Mouse (Mus musculus): Measurements from ENCODE around the gene Chn2. TPM values are rescaled to one million over a fixed set of nuclear protein-coding genes. Genes with fewer than 3 reads are reported as not detected.

Gene Chn2
- polyA plus RNA-seq, 1 experiment from 2014 or later, result 17.1 TPM

DNA sequence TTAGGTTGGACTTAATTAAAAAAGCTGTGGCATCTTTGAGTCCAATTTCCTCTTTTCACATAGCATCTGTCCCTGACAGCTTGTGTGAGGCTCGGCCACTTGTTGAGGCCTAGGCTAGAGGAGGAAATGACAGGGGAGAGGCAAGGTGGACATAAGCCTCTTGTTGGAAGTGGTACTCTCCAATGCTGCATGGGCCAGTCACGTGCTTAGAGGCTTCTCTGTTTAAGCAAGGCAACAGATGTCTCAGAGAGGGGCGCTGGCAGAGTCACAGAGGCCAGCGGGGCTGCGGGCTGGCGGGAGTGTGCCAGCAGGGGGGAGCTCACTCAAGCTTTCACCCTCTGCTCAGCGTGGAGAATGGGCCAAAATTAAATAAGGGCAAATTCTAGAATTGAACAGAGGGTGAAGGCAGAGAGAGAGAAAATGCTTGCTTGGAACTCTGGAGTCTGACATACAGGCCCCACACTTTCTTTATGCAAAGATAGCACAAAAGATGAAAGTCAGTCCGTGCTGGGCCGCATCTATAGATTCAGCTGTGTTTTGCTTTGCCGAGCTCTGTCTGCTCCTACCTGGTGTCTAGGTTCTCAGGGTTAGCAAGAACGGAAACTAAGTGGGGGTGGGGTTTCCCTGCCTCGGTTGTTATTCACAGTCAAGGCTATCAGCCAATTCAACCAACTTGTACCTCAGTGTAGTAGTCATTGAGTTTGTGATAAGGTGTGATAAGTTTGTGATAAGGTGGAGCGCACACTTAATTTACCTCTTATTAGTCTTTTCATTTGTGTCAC, 80.7 kb downstream of the Chn2 start:
- 45% methylated on average over 13 of the region's 13 CpGs for WGBS
- no peaks in the 10 kb centered on the region for H3K9me3 ChIP-seq (ENCODE audit: low read length)

DNA sequence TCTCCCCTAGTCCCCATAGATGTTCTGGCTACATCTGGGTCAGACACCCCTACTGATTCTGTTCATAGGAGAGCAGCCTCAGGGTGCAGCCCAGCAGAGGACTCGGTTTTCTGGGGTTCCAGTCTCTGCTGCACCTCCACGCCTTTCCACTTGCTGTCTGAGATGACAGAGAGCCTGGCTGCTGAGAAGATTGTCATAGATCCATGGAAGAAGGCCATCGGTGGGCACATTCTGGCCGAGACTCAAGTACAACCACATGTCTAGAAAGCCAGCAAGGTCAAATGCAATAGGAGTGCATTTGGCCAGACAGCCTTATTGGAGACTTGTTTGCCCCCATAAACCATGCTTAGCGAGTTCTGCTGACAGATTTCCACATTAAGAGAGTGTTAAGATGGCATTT, 81.5 kb downstream of the Chn2 start:
- Histone ChIP-seq H3K27me3 (ENCODE audit: insufficient read depth, low read length) (no peaks in the 10 kb centered on the region), H3K9ac (replicated peaks; ENCODE audit: low read length) (no peak overlapping the region), H3K4me1 (ENCODE audit: insufficient read depth, low read length) (no peaks in the 10 kb centered on the region), H3K27ac (ENCODE audit: low read length) (no peak overlapping the region), H3K4me3 (ENCODE audit: low read length) (no peak overlapping the region), H3K9me3 (ENCODE audit: low read length) (no peaks in the 10 kb centered on the region), H3K36me3 (ENCODE audit: insufficient read depth, low read length) (no peaks in the 10 kb centered on the region), H3K4me2 (replicated peaks; ENCODE audit: low read depth, low read length) (no peak overlapping the region)
- 85% methylated on average over 5 of the region's 5 CpGs for WGBS
- ATAC-seq (ENCODE audit: low FRiP score, low TSS enrichment), result no peak

More for the DNA sequence above, 80.7 kb downstream of the Chn2 start:
- no peak overlapping the region for H3K4me3 ChIP-seq (ENCODE audit: low read length)
- no peaks in the 10 kb centered on the region for H3K27me3 ChIP-seq (ENCODE audit: insufficient read depth, low read length)
- H3K36me3 ChIP-seq (ENCODE audit: insufficient read depth, low read length), result no peaks in the 10 kb centered on the region
- no peak overlapping the region for H3K27ac ChIP-seq (ENCODE audit: low read length)
- no peak for ATAC-seq (ENCODE audit: low FRiP score, low TSS enrichment)
- H3K9ac ChIP-seq (replicated peaks; ENCODE audit: low read length), result no peak overlapping the region
- no peak overlapping the region for H3K4me2 ChIP-seq (replicated peaks; ENCODE audit: low read depth, low read length)
- H3K4me1 ChIP-seq (ENCODE audit: insufficient read depth, low read length), result no peaks in the 10 kb centered on the region

DNA sequence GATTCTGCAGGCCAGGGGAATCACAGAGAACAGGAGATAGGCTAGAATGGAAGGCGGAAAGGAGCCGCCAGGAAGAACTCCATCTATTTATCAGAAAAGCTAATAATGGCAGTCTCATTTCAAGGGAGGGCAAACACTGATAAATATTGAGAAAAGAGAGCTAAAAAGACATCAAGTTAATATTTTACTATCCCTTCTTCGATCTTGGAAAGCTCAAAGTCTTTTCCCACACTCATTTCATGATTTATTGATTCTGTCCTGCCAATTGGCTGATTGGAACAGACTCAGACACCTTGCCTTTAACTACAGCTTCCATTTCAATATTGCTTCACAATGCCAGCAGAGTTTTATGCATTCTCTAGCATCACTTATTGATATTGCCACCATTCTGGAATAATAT, 85.2 kb downstream of the Chn2 start:
- WGBS, result 85% methylated on average over 3 of the region's 3 CpGs
- Histone ChIP-seq H3K4me3 (ENCODE audit: low read length) (no peak overlapping the region), H3K27ac (ENCODE audit: low read length) (no peak overlapping the region), H3K9ac (replicated peaks; ENCODE audit: low read length) (no peak overlapping the region), H3K4me2 (replicated peaks; ENCODE audit: low read depth, low read length) (no peak overlapping the region), H3K9me3 (ENCODE audit: low read length) (no peaks in the 10 kb centered on the region), H3K36me3 (ENCODE audit: insufficient read depth, low read length) (no peaks in the 10 kb centered on the region), H3K4me1 (ENCODE audit: insufficient read depth, low read length) (no peaks in the 10 kb centered on the region), H3K27me3 (ENCODE audit: insufficient read depth, low read length) (no peaks in the 10 kb centered on the region)
- no peak for ATAC-seq (ENCODE audit: low FRiP score, low TSS enrichment)

DNA sequence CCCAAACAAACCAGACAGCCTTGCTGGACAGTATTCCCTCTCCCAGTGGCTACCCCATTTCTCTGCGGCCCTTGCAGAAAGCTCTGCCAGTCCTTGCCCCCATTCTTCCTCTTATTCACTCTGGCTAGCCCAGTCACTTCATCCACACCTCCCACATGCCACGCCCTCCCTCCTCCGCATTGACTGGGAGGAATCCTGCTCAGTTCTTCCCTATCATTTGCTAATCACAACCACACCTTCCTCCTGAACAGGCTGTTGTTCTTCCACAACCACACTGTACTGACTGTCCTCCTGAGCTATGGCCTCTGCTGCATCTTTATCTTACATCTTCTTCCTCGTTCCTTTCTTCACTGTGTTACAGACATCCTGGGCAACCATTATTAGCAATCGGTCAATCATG, 86.2 kb downstream of the Chn2 start:
- Histone ChIP-seq H3K36me3 (ENCODE audit: insufficient read depth, low read length) (no peaks in the 10 kb centered on the region), H3K9me3 (ENCODE audit: low read length) (no peaks in the 10 kb centered on the region), H3K9ac (replicated peaks; ENCODE audit: low read length) (no peak overlapping the region), H3K27ac (ENCODE audit: low read length) (no peak overlapping the region), H3K27me3 (ENCODE audit: insufficient read depth, low read length) (no peaks in the 10 kb centered on the region), H3K4me1 (ENCODE audit: insufficient read depth, low read length) (no peaks in the 10 kb centered on the region), H3K4me2 (replicated peaks; ENCODE audit: low read depth, low read length) (no peak overlapping the region), H3K4me3 (ENCODE audit: low read length) (no peak overlapping the region)
- no peak for ATAC-seq (ENCODE audit: low FRiP score, low TSS enrichment)
- WGBS, result 64% methylated on average over 5 of the region's 5 CpGs

DNA sequence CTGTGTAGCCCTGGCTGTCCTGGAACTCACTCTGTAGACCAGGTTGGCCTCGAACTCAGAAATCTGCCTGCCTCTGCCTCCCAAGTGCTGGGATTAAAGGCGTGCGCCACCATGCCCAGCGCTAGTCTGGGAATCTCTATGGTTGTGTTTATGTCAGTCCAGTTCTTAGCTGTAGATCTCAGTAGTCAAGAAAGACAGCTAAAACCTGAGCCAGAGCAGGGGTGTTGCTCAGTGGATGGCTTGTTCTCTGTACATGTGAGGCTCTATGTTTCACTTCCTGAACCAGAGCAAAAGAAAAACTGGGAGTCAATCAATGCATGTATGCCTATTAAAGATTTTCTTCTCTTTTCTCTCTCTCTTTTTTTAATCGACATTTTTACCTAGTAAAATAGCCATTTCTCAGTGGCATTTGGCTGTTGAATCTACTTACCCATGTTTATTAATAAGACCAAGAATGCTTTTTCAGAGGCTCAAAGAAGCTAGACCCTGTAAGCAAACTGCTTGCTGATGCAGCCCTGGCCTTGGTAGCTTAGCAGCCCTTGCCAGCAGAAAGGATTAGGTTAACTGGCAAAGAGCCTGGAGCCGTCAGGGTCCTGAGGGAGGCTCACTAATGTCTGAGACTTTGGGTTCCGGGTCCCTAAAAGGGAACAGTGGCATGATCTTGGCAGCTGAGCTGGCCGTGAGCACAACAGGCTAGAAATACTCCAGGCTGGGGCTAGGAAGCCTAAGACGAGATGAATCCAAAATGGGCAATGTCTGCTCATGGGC, 87.1 kb downstream of the Chn2 start:
- Histone ChIP-seq H3K27ac (ENCODE audit: low read length) (no peak overlapping the region), H3K9me3 (ENCODE audit: low read length) (no peaks in the 10 kb centered on the region), H3K4me2 (replicated peaks; ENCODE audit: low read depth, low read length) (no peak overlapping the region), H3K4me3 (ENCODE audit: low read length) (no peak overlapping the region), H3K36me3 (ENCODE audit: insufficient read depth, low read length) (no peaks in the 10 kb centered on the region), H3K4me1 (ENCODE audit: insufficient read depth, low read length) (no peaks in the 10 kb centered on the region), H3K27me3 (ENCODE audit: insufficient read depth, low read length) (no peaks in the 10 kb centered on the region), H3K9ac (replicated peaks; ENCODE audit: low read length) (no peak overlapping the region)
- no peak for ATAC-seq (ENCODE audit: low FRiP score, low TSS enrichment)
- WGBS, result 88% methylated on average over 9 of the region's 9 CpGs

DNA sequence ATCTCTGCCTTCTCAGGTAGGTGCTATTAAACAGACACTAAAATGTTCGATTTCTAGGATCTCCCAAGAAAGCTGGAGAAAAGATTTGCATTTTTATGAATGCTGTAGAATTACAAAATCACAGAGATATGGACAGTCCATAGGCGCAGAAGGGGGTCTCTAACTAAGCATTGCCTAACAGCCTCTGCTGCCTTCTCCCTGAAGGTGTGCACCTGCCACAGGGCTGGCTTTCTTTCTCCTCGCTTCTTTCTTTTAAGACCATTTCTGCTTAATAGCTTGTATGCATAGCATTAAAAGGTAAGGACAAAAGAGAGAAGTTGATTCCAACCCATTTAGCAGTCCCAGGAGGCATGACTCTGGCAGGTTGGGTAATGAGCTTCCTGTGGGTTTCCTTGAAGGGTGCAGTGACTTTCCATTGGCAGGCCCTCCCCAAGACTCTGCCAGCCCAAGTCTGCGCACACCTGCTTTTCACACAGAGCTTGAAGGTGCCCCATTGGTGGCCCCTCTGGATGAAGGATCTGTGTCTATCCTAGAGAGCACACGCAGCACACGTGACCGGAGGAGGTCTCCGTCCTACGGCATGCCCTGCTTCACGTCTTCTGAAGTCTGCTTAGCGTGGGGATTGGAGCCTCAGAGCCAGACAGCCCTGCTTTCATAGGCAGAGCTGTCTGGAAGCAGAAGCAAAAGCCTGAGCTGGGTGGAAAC, 87.8 kb downstream of the Chn2 start:
- Histone ChIP-seq H3K4me1 (ENCODE audit: insufficient read depth, low read length) (no peaks in the 10 kb centered on the region), H3K9ac (replicated peaks; ENCODE audit: low read length) (no peak overlapping the region), H3K4me2 (replicated peaks; ENCODE audit: low read depth, low read length) (no peak overlapping the region), H3K27me3 (ENCODE audit: insufficient read depth, low read length) (no peaks in the 10 kb centered on the region), H3K36me3 (ENCODE audit: insufficient read depth, low read length) (no peaks in the 10 kb centered on the region), H3K4me3 (ENCODE audit: low read length) (no peak overlapping the region), H3K27ac (ENCODE audit: low read length) (no peak overlapping the region), H3K9me3 (ENCODE audit: low read length) (no peaks in the 10 kb centered on the region)
- ATAC-seq (ENCODE audit: low FRiP score, low TSS enrichment), result no peak
- 84% methylated on average over 11 of the region's 11 CpGs for WGBS

DNA sequence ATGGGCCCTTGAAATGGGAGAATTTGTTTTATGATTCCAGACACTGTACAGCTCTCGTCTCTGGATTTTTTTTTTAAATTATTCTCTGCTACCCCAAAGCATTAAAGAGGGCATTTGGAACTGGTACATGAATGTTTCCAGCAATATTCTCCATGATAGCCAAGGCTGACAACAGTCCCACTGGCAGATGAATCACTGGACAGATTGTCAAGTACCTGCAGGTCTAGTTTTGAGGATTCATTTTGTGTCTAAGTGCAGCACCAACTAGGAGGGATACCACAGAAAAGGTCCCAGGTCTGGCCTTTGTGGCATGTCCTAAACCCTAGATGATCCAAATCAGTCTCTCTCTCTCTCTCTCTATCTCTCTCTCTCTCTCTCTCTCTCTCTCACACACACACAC, 89.3 kb downstream of the Chn2 start:
- Histone ChIP-seq H3K27ac (ENCODE audit: low read length) (no peak overlapping the region), H3K4me1 (ENCODE audit: insufficient read depth, low read length) (peaks cover 4% of the 10 kb centered on the region; the same call in 1 of the 2 replicates), H3K9ac (replicated peaks; ENCODE audit: low read length) (no peak overlapping the region), H3K27me3 (ENCODE audit: insufficient read depth, low read length) (no peaks in the 10 kb centered on the region), H3K4me2 (replicated peaks; ENCODE audit: low read depth, low read length) (no peak overlapping the region), H3K36me3 (ENCODE audit: insufficient read depth, low read length) (no peaks in the 10 kb centered on the region), H3K9me3 (ENCODE audit: low read length) (no peaks in the 10 kb centered on the region), H3K4me3 (ENCODE audit: low read length) (no peak overlapping the region)
- WGBS, result 71% methylated on average over 1 of the region's 1 CpGs
- ATAC-seq (ENCODE audit: low FRiP score, low TSS enrichment), result no peak

DNA sequence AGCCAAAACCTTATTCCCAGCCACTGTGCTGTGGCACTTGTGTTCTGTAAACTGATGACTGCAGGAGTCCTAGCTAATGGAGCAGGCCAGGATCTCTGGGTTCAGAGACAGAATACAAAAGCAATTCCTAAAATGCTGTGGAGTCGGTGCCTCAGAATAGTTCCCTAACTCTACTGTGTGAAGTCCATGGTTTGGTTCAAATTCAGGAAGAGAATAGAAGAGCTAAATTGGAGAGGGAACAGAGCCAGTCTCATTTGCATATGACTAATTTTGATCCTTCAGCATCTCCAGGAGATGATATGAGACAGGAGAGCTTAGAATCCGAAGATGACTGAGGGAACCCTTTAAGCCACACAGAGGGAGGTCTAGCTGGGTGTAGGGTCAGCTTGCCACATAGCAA, 90.2 kb downstream of the Chn2 start:
- no peak for ATAC-seq (ENCODE audit: low FRiP score, low TSS enrichment)
- Histone ChIP-seq H3K4me1 (ENCODE audit: insufficient read depth, low read length) (peaks cover 6% of the 10 kb centered on the region; the same call in 1 of the 2 replicates), H3K9me3 (ENCODE audit: low read length) (no peaks in the 10 kb centered on the region), H3K27ac (ENCODE audit: low read length) (no peak overlapping the region), H3K36me3 (ENCODE audit: insufficient read depth, low read length) (no peaks in the 10 kb centered on the region), H3K4me3 (ENCODE audit: low read length) (no peak overlapping the region), H3K4me2 (replicated peaks; ENCODE audit: low read depth, low read length) (no peak overlapping the region), H3K27me3 (ENCODE audit: insufficient read depth, low read length) (no peaks in the 10 kb centered on the region), H3K9ac (replicated peaks; ENCODE audit: low read length) (no peak overlapping the region)
- 91% methylated on average over 2 of the region's 2 CpGs for WGBS

DNA sequence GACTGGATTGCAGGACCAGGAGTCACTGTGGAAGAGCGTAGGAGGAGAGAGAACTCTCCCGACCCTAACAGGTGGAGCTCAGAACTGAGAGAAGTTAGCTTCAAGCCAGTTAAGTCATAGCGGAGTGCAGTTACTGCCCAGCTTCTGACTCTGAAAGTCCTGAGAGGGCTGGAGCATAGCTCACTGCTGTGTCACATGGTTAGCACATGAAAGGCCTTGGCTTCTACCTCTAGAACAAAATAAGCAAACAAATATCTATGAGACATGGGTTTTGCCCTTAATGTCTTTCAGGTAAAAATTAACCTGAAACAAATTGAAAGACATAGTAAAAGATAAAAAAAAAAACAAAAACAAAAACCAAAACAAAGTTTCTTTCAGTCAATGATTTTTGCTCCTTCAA, 91.5 kb downstream of the Chn2 start:
- H3K9me3 ChIP-seq (ENCODE audit: low read length), result no peaks in the 10 kb centered on the region
- ATAC-seq (ENCODE audit: low FRiP score, low TSS enrichment), result no peak
- H3K27ac ChIP-seq (ENCODE audit: low read length), result no peak overlapping the region
- peaks cover 6% of the 10 kb centered on the region; the same call in 1 of the 2 replicates for H3K4me1 ChIP-seq (ENCODE audit: insufficient read depth, low read length)
- no peak overlapping the region for H3K4me3 ChIP-seq (ENCODE audit: low read length)
- H3K36me3 ChIP-seq (ENCODE audit: insufficient read depth, low read length), result no peaks in the 10 kb centered on the region
- no peak overlapping the region for H3K9ac ChIP-seq (replicated peaks; ENCODE audit: low read length)
- H3K27me3 ChIP-seq (ENCODE audit: insufficient read depth, low read length), result no peaks in the 10 kb centered on the region
- whole genome bisulfite sequencing, result 77% methylated on average over 3 of the region's 3 CpGs
- no peak overlapping the region for H3K4me2 ChIP-seq (replicated peaks; ENCODE audit: low read depth, low read length)

Measured in kidney, embryonic 16.5 days (tissue).